Mouse (Mus musculus) midbrain, embryonic 14.5 days (tissue): ENCODE results near the gene Eya4. TPM values are rescaled to one million over a fixed set of nuclear protein-coding genes. Genes with fewer than 3 reads are reported as not detected.

Experiments used
- ATAC-seq: fragments of 200-750 bp; cut with Nextera tagmentation; 2 replicates; pipeline ENCODE4 v1.8.0; 2017; ENCODE audit warnings: moderate number of reproducible peaks, moderate library complexity; ENCODE audit not compliant: low FRiP score, low TSS enrichment
- DNase-seq: peaks from one replicate; pipeline ENCODE4 v3.0.0-alpha.2; 2015
- H3K27ac ChIP-seq: fragments of 300-500 bp; sonication (generic); replicated peaks from 2 replicates; pipeline ENCODE4 v1.5.1; 2014; ENCODE audit warnings: mild to moderate bottlenecking, low read depth, low read length, moderate library complexity
- H3K27me3 ChIP-seq: fragments of 300-500 bp; sonication (generic); 2 replicates; pipeline ENCODE4 v1.6.1; 2014; ENCODE audit warnings: low read length, control low read depth, mixed read lengths; ENCODE audit not compliant: control insufficient read depth, insufficient read depth
- H3K36me3 ChIP-seq: fragments of 300-500 bp; sonication (generic); 2 replicates; pipeline ENCODE4 v1.6.1; 2014; ENCODE audit warnings: low read length, control low read depth; ENCODE audit not compliant: control insufficient read depth, insufficient read depth
- H3K4me1 ChIP-seq: fragments of 300-500 bp; sonication (generic); 2 replicates; pipeline ENCODE4 v1.6.1; 2014; ENCODE audit warnings: mild to moderate bottlenecking, antibody characterized with exemption, low read length, control low read depth; ENCODE audit not compliant: control insufficient read depth, insufficient read depth
- H3K4me2 ChIP-seq: fragments of 300-500 bp; sonication (generic); 2 replicates; pipeline ENCODE4 v1.6.1; 2014; ENCODE audit warnings: mild to moderate bottlenecking, low read length, moderate library complexity
- H3K4me3 ChIP-seq: fragments of 300-500 bp; sonication (generic); replicated peaks from 2 replicates; pipeline ENCODE4 v1.5.1; 2014; ENCODE audit warnings: low read depth, low read length
- H3K9ac ChIP-seq: fragments of 300-500 bp; sonication (generic); replicated peaks from 2 replicates; pipeline ENCODE4 v1.6.1; 2014; ENCODE audit warnings: mild to moderate bottlenecking, low read length, moderate library complexity
- H3K9me3 ChIP-seq: fragments of 300-500 bp; sonication (generic); 2 replicates; pipeline ENCODE4 v1.6.1; 2016; ENCODE audit warnings: low read length, control low read depth, mixed read lengths; ENCODE audit not compliant: control insufficient read depth
- WGBS: fragments of 180-500 bp; shearing (Covaris S2); extraction: QIAGEN DNeasy Blood & Tissue Kit; methylation state at CpG from one replicate; pipeline ENCODE4 v1.1.7; 2014; 5-methylcytosine and 5-hydroxymethylcytosine counted together
- polyA plus RNA-seq: library from polyadenylated mRNA; unstranded; fragments of >200 nt; fragmentation: Nextera tagmentation; extraction: Ambion mirVana; gene quantifications from 2 replicates; pipeline ENCODE4 v1.2.1, GENCODE M21; 2014

The Eya4 gene
- polyA plus RNA-seq, 1 experiment from 2014 or later = 0.55 TPM

DNA sequence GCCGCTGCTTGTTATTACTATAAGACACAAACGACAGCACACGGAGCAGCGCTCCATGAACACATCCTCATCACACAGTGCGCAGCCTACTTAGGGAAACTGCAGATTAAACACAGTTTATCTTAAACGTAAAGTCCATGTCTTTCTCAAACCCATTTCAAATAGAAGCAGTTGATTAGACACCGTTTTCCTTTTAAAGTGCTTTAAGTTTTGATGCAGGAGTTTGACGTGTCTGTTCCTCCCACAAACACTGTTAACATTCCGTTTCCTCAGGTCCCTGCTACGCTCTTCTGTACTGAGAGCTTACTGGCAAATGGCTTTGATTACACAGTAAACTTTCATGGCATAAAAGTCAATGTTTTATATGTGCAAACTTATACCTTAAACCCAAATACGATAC lies 191.4 kb downstream of the Eya4 start:
- H3K27me3 ChIP-seq = no peaks in the 10 kb centered on the region
- no peak for DNase-seq
- H3K9me3 ChIP-seq = no peaks in the 10 kb centered on the region
- no peak for ATAC-seq
- WGBS = 86% methylated on average over 11 of the region's 11 CpGs
- no peak overlapping the region for H3K4me3 ChIP-seq
- H3K36me3 ChIP-seq = no peaks in the 10 kb centered on the region
- no peak overlapping the region for H3K4me2 ChIP-seq
- H3K4me1 ChIP-seq = no peaks in the 10 kb centered on the region
- no peak overlapping the region for H3K9ac ChIP-seq
- no peak overlapping the region for H3K27ac ChIP-seq

DNA sequence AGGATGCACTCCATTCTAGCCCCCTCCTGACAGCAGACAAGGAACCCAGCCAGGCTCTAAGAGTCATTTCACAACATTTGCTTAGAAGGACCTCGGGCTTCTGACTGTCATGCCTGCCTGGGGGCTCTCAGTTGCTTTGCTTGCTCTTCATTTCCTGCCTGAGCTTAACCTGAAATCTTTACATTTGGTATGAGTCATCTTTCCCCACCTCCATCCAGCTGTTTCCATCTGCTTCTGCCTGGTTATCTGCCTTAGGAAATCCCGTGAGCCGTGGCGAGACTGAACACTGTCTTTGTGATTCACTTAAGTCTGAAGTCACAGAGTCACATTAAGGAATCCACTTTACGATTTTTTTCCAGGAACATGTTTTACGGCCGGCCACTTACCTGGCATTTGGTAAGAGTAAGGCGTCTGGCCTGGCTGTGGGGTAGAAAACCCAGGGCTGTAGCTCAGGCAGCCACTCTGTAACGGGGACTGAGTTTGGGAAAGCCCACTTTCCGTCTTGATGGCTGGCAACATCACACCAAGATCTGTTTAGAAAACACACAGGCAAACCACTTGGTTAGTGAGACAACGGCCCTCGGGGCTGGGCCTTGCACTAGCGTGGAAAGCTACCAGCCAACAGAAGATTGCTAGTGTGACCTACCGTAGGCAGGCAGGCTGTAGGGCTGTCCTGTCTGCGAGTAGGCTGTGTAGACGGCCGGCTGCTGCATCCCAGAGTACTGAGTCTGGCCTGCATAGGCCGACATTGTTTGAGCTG lies 193.5 kb downstream of the Eya4 start:
- 86% methylated on average over 18 of the region's 18 CpGs for WGBS
- Histone ChIP-seq H3K4me2 (no peak overlapping the region), H3K9ac (no peak overlapping the region), H3K27ac (no peak overlapping the region), H3K27me3 (no peaks in the 10 kb centered on the region), H3K4me3 (no peak overlapping the region), H3K9me3 (no peaks in the 10 kb centered on the region), H3K36me3 (no peaks in the 10 kb centered on the region), H3K4me1 (no peaks in the 10 kb centered on the region)
- ATAC-seq (no peak), DNase-seq (no peak)

DNA sequence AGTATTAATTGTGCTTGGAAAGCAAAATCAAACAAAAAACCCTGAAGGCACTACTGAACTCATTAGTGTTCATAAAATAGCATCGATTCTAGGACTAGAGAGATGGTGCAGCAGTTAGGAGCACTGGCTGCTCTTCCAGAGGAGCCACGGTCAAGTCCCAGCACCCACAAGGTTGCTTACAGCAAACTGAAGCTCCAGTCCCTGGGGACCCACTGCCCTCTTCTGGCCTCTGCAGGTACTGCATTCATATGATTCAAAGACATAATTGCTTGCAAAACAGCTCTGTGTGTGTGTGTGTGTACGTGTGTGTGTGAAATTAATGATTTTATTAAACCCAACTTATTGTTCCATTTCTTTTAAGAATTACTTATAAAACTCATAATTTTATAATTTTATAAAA lies 200.2 kb downstream of the Eya4 start:
- no peaks in the 10 kb centered on the region for H3K27me3 ChIP-seq
- ATAC-seq (no peak), DNase-seq (peak; percentile 35)
- WGBS = 91% methylated on average over 3 of the region's 3 CpGs
- H3K4me3 ChIP-seq = no peak overlapping the region
- no peaks in the 10 kb centered on the region for H3K36me3 ChIP-seq
- no peak overlapping the region for H3K9ac ChIP-seq
- no peaks in the 10 kb centered on the region for H3K9me3 ChIP-seq
- H3K4me1 ChIP-seq = no peaks in the 10 kb centered on the region
- H3K27ac ChIP-seq = no peak overlapping the region
- H3K4me2 ChIP-seq = no peak overlapping the region

DNA sequence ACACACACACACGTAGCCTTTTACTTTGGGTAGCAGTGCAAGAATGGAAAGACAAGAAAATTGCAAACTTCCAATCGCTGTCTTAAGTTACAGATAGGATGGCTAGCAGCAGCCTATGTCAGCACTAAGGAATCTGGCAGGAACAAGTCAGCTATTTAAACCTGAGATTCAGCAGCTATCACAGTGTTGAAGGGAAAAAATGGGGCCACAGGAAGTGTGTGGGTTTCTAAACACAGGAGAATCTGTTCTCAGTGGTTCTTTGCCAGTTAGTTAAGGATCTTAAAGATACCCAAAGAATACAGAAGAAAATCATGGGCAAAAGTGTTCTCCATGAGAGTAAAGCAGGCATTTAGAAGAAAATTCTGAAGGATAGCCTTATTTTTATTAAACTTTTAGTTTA lies 206.0 kb downstream of the Eya4 start:
- H3K27me3 ChIP-seq = no peaks in the 10 kb centered on the region
- H3K4me2 ChIP-seq = no peak overlapping the region
- no peaks in the 10 kb centered on the region for H3K4me1 ChIP-seq
- H3K9me3 ChIP-seq = no peaks in the 10 kb centered on the region
- DNase-seq (no peak), ATAC-seq (no peak)
- no peaks in the 10 kb centered on the region for H3K36me3 ChIP-seq
- H3K9ac ChIP-seq = no peak overlapping the region
- no peak overlapping the region for H3K4me3 ChIP-seq
- H3K27ac ChIP-seq = no peak overlapping the region
- 94% methylated on average over 2 of the region's 2 CpGs for WGBS

DNA sequence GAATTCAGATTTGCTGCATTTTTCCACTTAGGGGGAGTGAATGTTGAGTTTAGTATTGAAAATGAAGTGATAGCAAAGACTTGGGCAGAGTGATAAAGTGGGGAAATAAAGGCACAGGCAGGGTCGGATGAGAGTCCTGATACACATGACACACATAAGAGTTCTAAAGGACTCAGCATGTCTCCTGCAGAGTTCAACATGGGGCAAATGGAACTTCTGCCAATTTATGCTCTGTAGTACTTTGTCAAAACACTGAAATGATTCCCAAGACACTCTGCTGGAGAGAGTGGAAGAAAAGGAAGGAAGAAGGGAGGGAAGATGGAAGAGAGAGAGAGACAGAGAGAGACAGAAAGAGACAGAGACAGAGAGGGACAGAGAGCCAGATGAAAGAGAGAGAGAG lies 222.6 kb downstream of the Eya4 start:
- no peaks in the 10 kb centered on the region for H3K27me3 ChIP-seq
- WGBS = 83% methylated on average over 1 of the region's 1 CpGs

DNA sequence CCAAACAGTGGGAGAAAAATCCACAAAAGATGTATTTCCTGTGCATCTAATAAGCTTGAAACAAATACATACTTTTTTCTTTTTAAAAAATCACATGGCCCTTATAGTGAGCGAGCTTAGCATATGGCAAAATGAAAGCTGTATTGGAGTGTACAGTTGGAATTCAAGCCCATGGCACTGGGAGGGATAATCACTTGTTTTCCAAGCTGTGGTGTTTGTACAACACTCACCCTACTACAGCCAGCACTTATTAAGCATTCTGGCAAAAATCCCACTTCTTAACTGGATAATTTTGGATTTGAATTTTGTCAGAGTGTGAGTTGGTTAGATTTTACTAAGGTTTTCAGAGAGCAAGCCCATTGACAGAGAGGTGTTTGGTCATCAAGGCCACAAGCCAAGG lies 223.4 kb downstream of the Eya4 start:
- ATAC-seq (no peak), DNase-seq (no peak)
- 84% methylated on average over 1 of the region's 1 CpGs for WGBS
- Histone ChIP-seq H3K36me3 (no peaks in the 10 kb centered on the region), H3K4me2 (no peak overlapping the region), H3K4me1 (0 out of 2 replicates have a peak, but pooled peaks cover 6% of the 10 kb centered on the region), H3K9ac (no peak overlapping the region), H3K9me3 (no peaks in the 10 kb centered on the region), H3K27ac (no peak overlapping the region), H3K27me3 (no peaks in the 10 kb centered on the region), H3K4me3 (no peak overlapping the region)

More for the DNA sequence above, 222.6 kb downstream of the Eya4 start:
- Histone ChIP-seq H3K4me3 (no peak overlapping the region), H3K36me3 (no peaks in the 10 kb centered on the region), H3K9ac (no peak overlapping the region), H3K27ac (no peak overlapping the region), H3K9me3 (no peaks in the 10 kb centered on the region), H3K4me2 (no peak overlapping the region), H3K4me1 (0 out of 2 replicates have a peak, but pooled peaks cover 6% of the 10 kb centered on the region)
- no peak for ATAC-seq
- no peak for DNase-seq

DNA sequence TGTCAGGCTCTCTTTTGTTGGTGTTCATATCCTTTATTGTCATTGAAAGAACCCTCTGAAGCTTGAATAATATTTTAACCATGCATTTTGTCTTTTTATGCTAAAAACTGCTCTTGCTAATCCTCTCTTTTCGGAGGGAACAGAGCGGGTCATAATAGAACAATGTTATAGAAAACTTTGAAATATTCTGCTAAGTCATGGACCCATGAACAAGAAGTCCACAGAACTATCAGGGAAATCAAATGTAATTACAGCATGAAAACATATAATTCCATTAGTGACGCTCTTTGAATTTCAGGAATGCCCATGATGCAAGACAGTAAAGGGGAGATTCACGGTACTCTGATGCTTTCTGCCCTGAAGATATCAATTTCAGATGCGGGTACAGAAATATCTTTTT lies 224.1 kb downstream of the Eya4 start:
- DNase-seq (no peak), ATAC-seq (no peak)
- Histone ChIP-seq H3K9ac (no peak overlapping the region), H3K27me3 (no peaks in the 10 kb centered on the region), H3K4me2 (no peak overlapping the region), H3K4me3 (no peak overlapping the region), H3K27ac (no peak overlapping the region), H3K36me3 (no peaks in the 10 kb centered on the region), H3K4me1 (0 out of 2 replicates have a peak, but pooled peaks cover 6% of the 10 kb centered on the region), H3K9me3 (no peaks in the 10 kb centered on the region)
- WGBS = 35% methylated on average over 5 of the region's 5 CpGs

DNA sequence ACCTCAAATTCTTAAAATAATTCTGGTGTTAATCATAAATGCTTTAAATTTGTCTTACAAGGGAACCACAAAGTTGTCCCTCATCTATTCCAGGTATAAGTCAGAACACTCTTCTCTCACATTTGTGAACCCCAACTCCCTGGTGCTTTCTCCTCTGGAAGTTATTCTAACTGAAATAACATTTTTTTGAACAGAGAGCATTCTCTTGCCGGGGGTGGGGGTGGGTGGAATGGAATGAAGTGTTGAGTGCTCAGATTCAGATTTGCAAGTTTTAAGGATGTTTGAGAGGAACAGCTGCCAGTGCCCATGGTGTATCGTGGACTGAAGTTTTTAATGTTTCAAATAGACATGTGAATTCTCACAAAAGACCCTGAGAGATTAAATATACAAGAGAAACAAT lies 230.1 kb downstream of the Eya4 start:
- no peak overlapping the region for H3K9ac ChIP-seq
- H3K9me3 ChIP-seq = no peaks in the 10 kb centered on the region
- DNase-seq = no peak
- ATAC-seq = no peak
- H3K4me2 ChIP-seq = no peak overlapping the region
- H3K27ac ChIP-seq = no peak overlapping the region
- no peaks in the 10 kb centered on the region for H3K36me3 ChIP-seq
- WGBS = 54% methylated on average over 2 of the region's 2 CpGs
- H3K4me3 ChIP-seq = no peak overlapping the region
- H3K27me3 ChIP-seq = no peaks in the 10 kb centered on the region
- H3K4me1 ChIP-seq = no peaks in the 10 kb centered on the region

DNA sequence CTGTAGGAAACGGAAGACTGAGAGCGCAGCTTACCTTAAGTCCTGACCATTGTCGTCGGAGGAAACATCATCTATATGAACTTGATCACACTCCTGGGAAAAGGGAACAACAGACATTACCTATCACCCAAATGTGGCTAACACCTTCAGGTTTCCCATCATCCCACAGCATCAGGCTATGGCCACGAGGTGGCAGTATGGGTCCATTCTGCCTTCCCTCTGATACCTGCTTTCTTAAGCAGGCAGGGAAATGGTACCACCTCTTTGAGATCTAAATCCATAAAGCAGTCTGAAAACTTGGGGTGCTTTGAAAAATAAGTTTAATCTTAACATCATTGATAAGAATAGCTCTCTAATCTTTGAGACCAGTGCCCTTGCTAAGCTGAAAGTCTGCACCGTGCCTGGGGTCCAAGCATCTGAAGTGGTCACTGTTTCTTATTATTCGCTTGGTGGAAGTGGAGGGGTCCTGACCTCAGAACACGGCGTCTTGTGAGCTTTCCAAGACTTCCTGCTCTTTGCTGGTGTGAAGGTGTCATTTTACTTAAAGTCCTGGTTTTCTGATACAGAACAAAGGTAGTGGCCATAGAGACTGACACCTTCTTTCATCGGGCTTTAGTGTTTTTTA lies 233.7 kb downstream of the Eya4 start:
- H3K27me3 ChIP-seq = no peaks in the 10 kb centered on the region
- DNase-seq (peak; percentile 91), ATAC-seq (peak; percentile 81)
- H3K27ac ChIP-seq = no peak overlapping the region
- H3K36me3 ChIP-seq = no peaks in the 10 kb centered on the region
- H3K9ac ChIP-seq = no peak overlapping the region
- no peaks in the 10 kb centered on the region for H3K4me1 ChIP-seq
- H3K9me3 ChIP-seq = no peaks in the 10 kb centered on the region
- no peak overlapping the region for H3K4me2 ChIP-seq
- no peak overlapping the region for H3K4me3 ChIP-seq
- WGBS = 51% methylated on average over 10 of the region's 10 CpGs
